Mouse (Mus musculus) liver, embryonic 14.5 days (tissue): ENCODE data around the gene Mfsd12. TPM values are rescaled to one million over a fixed set of nuclear protein-coding genes. Genes with fewer than 3 reads are reported as not detected.

Source experiments
- ATAC-seq: fragments of 200-750 bp; cut with Nextera tagmentation; 2 replicates; pipeline ENCODE4 v1.8.0; 2017; ENCODE audit warnings: moderate number of reproducible peaks, mild to moderate bottlenecking, moderate library complexity; ENCODE audit not compliant: insufficient read depth
- DNase-seq, 3 experiments: peaks; one replicate each; pipeline ENCODE4 v3.0.0-alpha.2; 2012 to 2013; ENCODE audit warnings: low read depth in 3 of 3, low spot score in 3 of 3
- H3K27ac ChIP-seq: fragments of 300-500 bp; sonication (generic); 2 replicates; pipeline ENCODE4 v1.5.1; 2014; ENCODE audit warnings: moderate library complexity, mild to moderate bottlenecking, control low read depth, inconsistent platforms
- H3K27me3 ChIP-seq: fragments of 300-500 bp; sonication (generic); 2 replicates; pipeline ENCODE4 v1.6.1; 2014; ENCODE audit warnings: mild to moderate bottlenecking, low read length, moderate library complexity; ENCODE audit not compliant: control insufficient read depth, insufficient read depth
- H3K36me3 ChIP-seq: fragments of 300-500 bp; sonication (generic); replicated peaks from 2 replicates; pipeline ENCODE4 v1.6.1; 2014; ENCODE audit warnings: low read depth; ENCODE audit not compliant: control insufficient read depth, insufficient read depth
- H3K4me1 ChIP-seq, 2 experiments: fragments of 200-500 bp in 1 of 2; fragments of 300-500 bp in 1 of 2; sonication (generic) in 1 of 2; replicated peaks; 2 replicates each; pipeline ENCODE4 v1.6.1; 2012 to 2014; ENCODE audit warnings: antibody characterized with exemption in 1 of 2, inconsistent platforms in 1 of 2, low read length in 1 of 2; ENCODE audit not compliant: control insufficient read depth in 2 of 2, insufficient read depth in 2 of 2
- H3K4me2 ChIP-seq: fragments of 300-500 bp; sonication (generic); 2 replicates; pipeline ENCODE4 v1.6.1; 2014; ENCODE audit warnings: low read depth, mild to moderate bottlenecking, control low read depth, moderate library complexity
- H3K4me3 ChIP-seq, 2 experiments: fragments of 200-500 bp in 1 of 2; fragments of 300-500 bp in 1 of 2; sonication (generic) in 1 of 2; 2 replicates each; pipeline ENCODE4 v1.5.1; 2012 to 2014; ENCODE audit warnings: low read depth in 2 of 2, low read length in 2 of 2, mild to moderate bottlenecking in 2 of 2, control low read depth in 1 of 2, inconsistent platforms in 1 of 2, moderate library complexity in 1 of 2; ENCODE audit not compliant: insufficient read depth in 1 of 2
- H3K9ac ChIP-seq: fragments of 300-500 bp; sonication (generic); replicated peaks from 2 replicates; pipeline ENCODE4 v1.6.1; 2014; ENCODE audit warnings: mild to moderate bottlenecking, control low read depth, moderate library complexity
- H3K9me3 ChIP-seq: fragments of 300-500 bp; sonication (generic); 2 replicates; pipeline ENCODE4 v1.6.1; 2016; ENCODE audit warnings: low read length, mixed read lengths; ENCODE audit not compliant: control insufficient read depth
- CTCF ChIP-seq: IDR thresholded peaks from 2 replicates; pipeline ENCODE4 v1.5.1; 2016; ENCODE audit warnings: antibody characterized with exemption, low read depth, control low read depth
- EP300 ChIP-seq: IDR thresholded peaks from 2 replicates; pipeline ENCODE4 v1.6.1; 2016; ENCODE audit warnings: antibody characterized with exemption, low read depth
- WGBS: fragments of 180-500 bp; shearing (Covaris S2); extraction: QIAGEN DNeasy Blood & Tissue Kit; methylation state at CpG from one replicate; pipeline ENCODE4 v1.1.7; 2014; ENCODE audit not compliant: insufficient replicate concordance; 5-methylcytosine and 5-hydroxymethylcytosine counted together
- polyA plus RNA-seq, 2 experiments: library from polyadenylated mRNA; depleted of rRNA in 1 of 2; stranded (reverse) in 1 of 2; unstranded in 1 of 2; fragments of >200 nt; fragmentation: Nextera tagmentation in 1 of 2; extraction: Ambion mirVana in 1 of 2; gene quantifications; 2 replicates each; pipeline versions ENCODE4 v1.2.1 to v1.2.3; 2012 to 2014

Mfsd12 gene
- polyA plus RNA-seq, 2 experiments: 6.1 to 8.4 TPM

GRCm38 (mm10) chr10:81385603-81386306 is 28.5 kb downstream of the Mfsd12 start:
- Histone ChIP-seq H3K9me3 (no peaks in the 10 kb centered on the region), H3K36me3 (peaks cover 11% of the 10 kb centered on the region), H3K4me2 (peak overlapping the region; percentile 93), H3K4me1 (peaks cover 30 to 32% of the 10 kb centered on the region in 2 experiments), H3K27me3 (no peaks in the 10 kb centered on the region), H3K9ac (peak overlapping the region; percentile 92; the same call in 1 of the 2 replicates), H3K4me3 (peak overlapping the region; percentile 87 to 98; a peak in 3 of 4 replicates), H3K27ac (no peak overlapping the region)
- no peak for DNase-seq
- no peak for ATAC-seq
- 62% methylated on average over 22 of the region's 22 CpGs for WGBS
- TF ChIP-seq CTCF (no peak), EP300 (no peak)

- no peak for TF ChIP-seq EP300
- TF ChIP-seq CTCF: no peak
- no peak overlapping the region for H3K4me2 ChIP-seq
- H3K4me1 ChIP-seq: peaks cover 13% of the 10 kb centered on the region in 2 experiments
- H3K27ac ChIP-seq: no peak overlapping the region
- H3K4me3 ChIP-seq: no peak overlapping the region
- peaks cover 11% of the 10 kb centered on the region for H3K36me3 ChIP-seq
- WGBS: 84% methylated on average over 20 of the region's 20 CpGs
- no peak overlapping the region for H3K9ac ChIP-seq
- H3K9me3 ChIP-seq: no peaks in the 10 kb centered on the region
- H3K27me3 ChIP-seq: no peaks in the 10 kb centered on the region
- DNase-seq (no peak), ATAC-seq (no peak)
Observed at GRCm38 (mm10) chr10:81387716-81388115, 30.4 kb downstream of the Mfsd12 start.

- Histone ChIP-seq H3K9ac (no peak within 1 kb of the TSS), H3K4me1 (peaks cover 10 to 14% of the 10 kb centered on the region in 2 experiments), H3K4me2 (no peak within 1 kb of the TSS), H3K27ac (no peak within 1 kb of the TSS), H3K4me3 (no peak within 1 kb of the TSS), H3K9me3 (no peaks in the 10 kb centered on the region), H3K36me3 (peaks cover 11% of the 10 kb centered on the region), H3K27me3 (no peaks in the 10 kb centered on the region)
- WGBS: 75% methylated on average over 5 of the region's 5 CpGs
- ATAC-seq (no peak), DNase-seq (no peak)
- TF ChIP-seq CTCF: no peak
- no peak for TF ChIP-seq EP300
Observed at GRCm38 (mm10) chr10:81388505-81389055, 31.3 kb downstream of the Mfsd12 start, which contains the start of gene Gm48552. Gm48552 (plus strand) TSS chr10:81389005.

- DNase-seq (no peak), ATAC-seq (no peak)
- H3K36me3 ChIP-seq: peaks cover 11% of the 10 kb centered on the region
- peaks cover 10 to 12% of the 10 kb centered on the region in 2 experiments for H3K4me1 ChIP-seq
- no peak overlapping the region for H3K4me2 ChIP-seq
- no peak overlapping the region for H3K4me3 ChIP-seq
- no peaks in the 10 kb centered on the region for H3K27me3 ChIP-seq
- no peak overlapping the region for H3K9ac ChIP-seq
- no peaks in the 10 kb centered on the region for H3K9me3 ChIP-seq
- H3K27ac ChIP-seq: no peak overlapping the region
- WGBS: 64% methylated on average over 3 of the region's 3 CpGs
- TF ChIP-seq EP300 (no peak), CTCF (no peak)
Observed at GRCm38 (mm10) chr10:81389373-81389772, 32.1 kb downstream of the Mfsd12 start.
